ENCODE assay signal across 8 mouse cellular contexts in the genomic region with DNA sequence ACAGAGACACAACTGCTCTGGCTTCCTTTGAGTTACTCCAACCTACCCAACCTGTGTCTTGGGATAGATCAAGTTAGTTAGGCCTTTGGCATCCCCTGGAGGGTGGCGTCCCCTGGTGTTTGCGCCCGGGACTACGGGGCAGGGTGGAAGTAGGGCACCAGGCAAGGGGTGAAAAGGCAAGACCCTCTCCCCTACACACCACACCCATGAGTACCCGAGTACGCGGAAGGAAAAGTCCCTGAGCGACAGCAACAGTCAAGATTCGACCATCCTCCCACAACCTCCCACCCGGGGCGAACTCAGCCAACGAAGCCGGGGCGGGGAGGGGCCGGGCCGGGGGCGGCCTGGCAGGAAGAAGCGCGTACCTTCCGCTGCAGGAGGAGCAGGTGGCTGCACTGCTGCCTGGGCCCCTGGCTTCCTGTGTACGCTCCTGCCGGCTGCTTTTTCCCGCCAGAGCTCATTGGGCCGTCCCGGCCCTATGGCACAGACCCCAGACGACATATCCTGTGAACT. TPM values are rescaled to one million over a fixed set of nuclear protein-coding genes. Genes with fewer than 3 reads are reported as not detected.
A peak's percentile ranks its signal among the peaks of the same experiment; 100 is the strongest.
DNase-seq lines count a peak whose midpoint lies in the region; TF ChIP-seq lines count a peak whose summit lies in the region.

A gene (plus strand): TSS at position 479 of the 513 bp plus-strand sequence.

- no peaks in the 10 kb centered on the region for H3K9me3 ChIP-seq in ES-Bruce4 (replicated peaks; ENCODE audit: control insufficient read depth, insufficient read depth, low read length, poor library complexity, severe bottlenecking)

- peak within 1 kb of the TSS; percentile 53 for H3K4me3 ChIP-seq in ES-Bruce4 (ENCODE audit: low read depth, low read length)
- H3K4me3 ChIP-seq in embryonic fibroblast, embryonic 13.5 days (ENCODE audit: insufficient read depth, low read length): no peak within 1 kb of the TSS
- peak within 1 kb of the TSS; percentile 57 for H3K4me3 ChIP-seq in small intestine, adult 2 months (ENCODE audit: low read depth, low read length)

- peak; percentile 51 to 72 for DNase-seq in adrenal gland, adult 18-20 months (ENCODE audit: low spot score in 2 of 2)
- DNase-seq in heart, postnatal 4 days: peak; percentile 80
- DNase-seq in layer of hippocampus, postnatal 14 days (ENCODE audit: low spot score in 2 of 2): no peak
- peak; percentile 83 for DNase-seq in lung, postnatal 10 days
- DNase-seq in frontal cortex, postnatal 25 days (ENCODE audit: low spot score in 2 of 2): no peak

- peak within 1 kb of the TSS; percentile 11; the same call in 1 of the 2 replicates for H3K27ac ChIP-seq in ES-Bruce4 (ENCODE audit: insufficient read depth, low read length)
- no peak within 1 kb of the TSS for H3K27ac ChIP-seq in embryonic fibroblast, embryonic 13.5 days (ENCODE audit: insufficient read depth, low read length)
- H3K27ac ChIP-seq in small intestine, adult 2 months (ENCODE audit: insufficient read depth, low read depth, low read length): no peak within 1 kb of the TSS

- peak within 1 kb of the TSS; percentile 84 for H3K9ac ChIP-seq in ES-Bruce4 (ENCODE audit: low read depth, poor library complexity, severe bottlenecking)

- no peaks in the 10 kb centered on the region for H3K27me3 ChIP-seq in ES-Bruce4 (ENCODE audit: control insufficient read depth, insufficient read depth, low read length, poor library complexity, severe bottlenecking)
- no peaks in the 10 kb centered on the region for H3K27me3 ChIP-seq in small intestine, adult 2 months (ENCODE audit: control insufficient read depth, insufficient read depth, low read length)

- WGBS in small intestine, adult 2 months: 5% methylated on average over 26 of the region's 26 CpGs

- TF ChIP-seq POLR2A in ES-Bruce4 (IDR thresholded peaks at IDR 0.05; ENCODE audit: insufficient read depth, low read length): no peak
- TF ChIP-seq POLR2A in embryonic fibroblast, embryonic 13.5 days (IDR thresholded peaks at IDR 0.05; ENCODE audit: low read depth, low read length): no peak
- TF ChIP-seq POLR2A in small intestine, adult 2 months (IDR thresholded peaks at IDR 0.05; ENCODE audit: low read depth, low read length): no peak

- no peak for TF ChIP-seq EP300 in ES-Bruce4 (IDR thresholded peaks at IDR 0.05; ENCODE audit: insufficient read depth, low read depth, low read length)

- H3K36me3 ChIP-seq in ES-Bruce4 (ENCODE audit: control insufficient read depth, insufficient read depth, low read length, poor library complexity, severe bottlenecking): peaks cover 21% of the 10 kb centered on the region
- H3K36me3 ChIP-seq in small intestine, adult 2 months (ENCODE audit: control insufficient read depth, insufficient read depth, low read length): peaks cover 21% of the 10 kb centered on the region

- H3K4me1 ChIP-seq in ES-Bruce4 (ENCODE audit: control insufficient read depth, insufficient read depth, low read length): peaks cover 3% of the 10 kb centered on the region
- no peaks in the 10 kb centered on the region for H3K4me1 ChIP-seq in embryonic fibroblast, embryonic 13.5 days (ENCODE audit: control insufficient read depth, insufficient read depth, low read length)
- no peaks in the 10 kb centered on the region; the same call in 1 of the 2 replicates for H3K4me1 ChIP-seq in small intestine, adult 2 months (ENCODE audit: control insufficient read depth, insufficient read depth, insufficient read length, low read length)

- peak; percentile 95 for TF ChIP-seq CTCF in ES-Bruce4 (IDR thresholded peaks at IDR 0.05; ENCODE audit: low read depth, low read length)
- TF ChIP-seq CTCF in embryonic fibroblast, embryonic 13.5 days (IDR thresholded peaks at IDR 0.05; ENCODE audit: borderline replicate concordance, insufficient read depth, low read length): peak; percentile 67
- TF ChIP-seq CTCF in small intestine, adult 2 months (IDR thresholded peaks at IDR 0.05; ENCODE audit: extremely low read depth, insufficient read length, insufficient replicate concordance, low read depth, low read length): peak; percentile 68; the same call in 1 of the 2 replicates

RNA-seq across cellular contexts. Expression of the gene that starts here (rescaled TPM):
- polyA plus RNA-seq in ES-Bruce4 (2011; ENCODE audit: insufficient read depth, insufficient read length, low read depth, missing spikeins): 4.7 and 5.6 TPM in 2 replicates
- total RNA-seq in adrenal gland, adult 18-20 months (2021): 1 to 10 TPM; 2.0 to 2.9 TPM
- 0.42 and 0.58 TPM in 2 replicates for polyA plus RNA-seq in embryonic fibroblast, embryonic 13.5 days (2011; ENCODE audit: insufficient read length, low read depth, missing spikeins)
- total RNA-seq in heart, postnatal 4 days (2021): under 1 TPM; 0.41 TPM
- total RNA-seq in layer of hippocampus, postnatal 14 days (2021): 10 to 100 TPM; 64.7 to 68.4 TPM
- 2.9 and 5.4 TPM in 2 replicates for polyA plus RNA-seq in small intestine, adult 2 months (2012; rRNA removed)

Comparison
In these comparisons a context has a peak if more than half of its experiments do, and no peak if none do; other contexts are left out.
1. RNA of the gene that starts here (total RNA-seq): 64.7 to 68.4 TPM in layer of hippocampus, postnatal 14 days; 2.0 to 2.9 TPM in adrenal gland, adult 18-20 months and 0.41 TPM in heart, postnatal 4 days; every median in the first group is over 10 times any median in the second.
2. Peak in DNase-seq in heart, postnatal 4 days; RNA of the gene not detected or under 1 TPM.
3. DNase-seq: peak in adrenal gland, adult 18-20 months (2 of 2) and lung, postnatal 10 days (single experiment); none in layer of hippocampus, postnatal 14 days (0 of 2) and frontal cortex, postnatal 25 days (0 of 2).
4. Peak in every context shown above with its lines, with median percentiles within 50 percentile points of each other: CTCF ChIP-seq.